9 mouse cellular contexts compared by ENCODE assay signal in the genomic region with DNA sequence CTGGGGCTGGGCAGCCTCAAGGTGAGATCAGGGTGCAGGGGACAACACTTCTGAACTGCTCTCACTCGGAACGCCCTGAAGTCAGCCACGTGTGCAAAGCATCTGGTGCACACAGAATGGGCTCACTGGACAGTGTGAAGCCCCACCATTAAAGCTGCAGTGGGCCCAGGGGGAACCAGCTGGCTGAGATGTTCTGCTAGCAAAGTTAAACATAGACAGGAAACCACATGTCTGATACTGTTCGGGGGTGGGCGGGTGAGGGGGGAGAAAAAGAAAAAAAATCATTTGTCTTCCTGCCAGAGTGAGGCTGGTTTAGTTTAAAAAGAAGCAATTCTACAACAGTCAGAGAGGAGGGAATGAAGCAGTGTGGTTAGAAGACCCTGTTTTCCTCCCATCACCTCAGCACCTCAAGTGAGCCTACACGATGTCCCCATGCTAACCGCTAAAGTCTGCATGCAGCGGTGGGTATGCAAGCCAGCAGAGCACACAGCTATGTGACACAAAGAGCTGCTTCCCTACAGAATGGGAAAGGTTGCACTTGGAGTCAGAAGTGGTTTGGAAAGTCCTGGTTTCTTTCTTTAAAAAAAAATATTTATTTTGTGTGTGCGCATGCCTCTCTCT. TPM values are rescaled to one million over a fixed set of nuclear protein-coding genes. Genes with fewer than 3 reads are reported as not detected.
A peak's percentile ranks its signal among the peaks of the same experiment; 100 is the strongest.
DNase-seq lines count a peak whose midpoint lies in the region; ATAC-seq and TF ChIP-seq lines count a peak whose summit lies in the region.
"Had no signal": no experiment of that assay in that cellular context is flagged by ENCODE, and none has a peak within 500 bp of the region (broad histone marks: within the 10 kb centered on the region; RNA-seq: fewer than 3 reads in every experiment).

No protein-coding gene starts in this region.

- no peaks in the 10 kb centered on the region for H3K9me3 ChIP-seq in forebrain, embryonic 15.5 days

- peak; percentile 50 for DNase-seq in kidney, postnatal 14 days
- no peak for DNase-seq in kidney, postnatal 25 days
- peak; percentile 50 for DNase-seq in induced T-regulatory cell, adult 2 months (ENCODE audit: low read depth)
- DNase-seq in natural killer cell, adult 2 months (ENCODE audit: low spot score in 2 of 2): peak; percentile 68 to 74
- DNase-seq in ovary, postnatal 10 days (ENCODE audit: low spot score): no peak
- no peak for DNase-seq in cerebellum, adult 2 months

- no peaks in the 10 kb centered on the region; the same call in 1 of the 2 replicates for H3K27me3 ChIP-seq in cerebellum, adult 2 months (ENCODE audit: control insufficient read depth, insufficient read depth, low read length)
- H3K27me3 ChIP-seq in forebrain, embryonic 15.5 days: no peaks in the 10 kb centered on the region

- TF ChIP-seq POLR2A in cerebellum, adult 2 months (IDR thresholded peaks at IDR 0.05; ENCODE audit: borderline replicate concordance, insufficient read depth, low read length): no peak

- WGBS in cerebellum, adult 2 months: 65% methylated on average over 9 of the region's 9 CpGs
- 77% methylated on average over 9 of the region's 9 CpGs for WGBS in forebrain, embryonic 15.5 days

- H3K27ac ChIP-seq in brown adipose tissue, adult 24 weeks (replicated peaks; ENCODE audit: low read depth, low read length): 0 out of 2 replicates have a peak overlapping the region, but pooled peaks have one; percentile 5
- H3K27ac ChIP-seq in cerebellum, adult 2 months (ENCODE audit: insufficient read depth, low read length): no peak overlapping the region
- H3K27ac ChIP-seq in forebrain, embryonic 15.5 days (replicated peaks): no peak overlapping the region

- no peak for ATAC-seq in forebrain, embryonic 15.5 days (replicated peaks)

- no peak overlapping the region for H3K4me3 ChIP-seq in brown adipose tissue, adult 24 weeks (ENCODE audit: insufficient read depth, low read depth, low read length)
- no peak overlapping the region for H3K4me3 ChIP-seq in cerebellum, adult 2 months (replicated peaks; ENCODE audit: insufficient read depth, low read depth, low read length)
- no peak overlapping the region for H3K4me3 ChIP-seq in forebrain, embryonic 15.5 days
- H3K4me3 ChIP-seq: myocyte had no signal

- no peak for TF ChIP-seq CTCF in cerebellum, adult 2 months (IDR thresholded peaks at IDR 0.05; ENCODE audit: borderline replicate concordance, insufficient read depth, low read depth, low read length)

- H3K4me1 ChIP-seq in brown adipose tissue, adult 24 weeks (ENCODE audit: control insufficient read depth, insufficient read depth, insufficient read length, low read length): peaks cover 4% of the 10 kb centered on the region; the same call in 1 of the 2 replicates
- H3K4me1 ChIP-seq in cerebellum, adult 2 months (ENCODE audit: control insufficient read depth, insufficient read depth, low read length): no peaks in the 10 kb centered on the region
- 0 out of 2 replicates have a peak, but pooled peaks cover 4% of the 10 kb centered on the region for H3K4me1 ChIP-seq in forebrain, embryonic 15.5 days

- H3K4me2 ChIP-seq in forebrain, embryonic 15.5 days (replicated peaks): no peak overlapping the region

- H3K36me3 ChIP-seq in forebrain, embryonic 15.5 days: no peaks in the 10 kb centered on the region

- H3K9ac ChIP-seq in forebrain, embryonic 15.5 days (replicated peaks): no peak overlapping the region

RNA-seq across cellular contexts. Expression of gene Tgfbr2, which starts 52.1 kb away (rescaled TPM):
- polyA plus RNA-seq in brown adipose tissue, adult 24 weeks (2012; ENCODE audit: insufficient read depth, insufficient read length, missing spikeins): 60.5 and 68.8 TPM in 2 replicates
- 7.6 and 8.1 TPM in 2 replicates for polyA plus RNA-seq in cerebellum, adult 2 months (2012; rRNA removed)
- polyA plus RNA-seq in forebrain, embryonic 15.5 days (2015; fragmentation: Nextera tagmentation; extraction: Ambion mirVana): 6.0 and 6.1 TPM in 2 replicates

Comparison
In these comparisons a context has a peak if more than half of its experiments do, and no peak if none do; other contexts are left out.
1. DNase-seq: peak in kidney, postnatal 14 days (single experiment), induced T-regulatory cell, adult 2 months (single experiment) and natural killer cell, adult 2 months (2 of 2); none in kidney, postnatal 25 days (0 of 2), ovary, postnatal 10 days (single experiment) and cerebellum, adult 2 months (0 of 2).